Mouse (Mus musculus) erythroblast, embryonic 14.5 days (primary cell): ENCODE measurements around the gene Gm10974. TPM values are rescaled to one million over a fixed set of nuclear protein-coding genes. Genes with fewer than 3 reads are reported as not detected.

Experiments
- H3K27me3 ChIP-seq: 2 replicates; pipeline ENCODE4 v1.6.1; 2012; ENCODE audit warnings: inconsistent platforms; ENCODE audit not compliant: control insufficient read depth
- H3K36me3 ChIP-seq: 2 replicates; pipeline ENCODE4 v1.6.1; 2012; ENCODE audit warnings: mild to moderate bottlenecking, inconsistent platforms; ENCODE audit not compliant: control insufficient read depth
- H3K4me1 ChIP-seq: 2 replicates; pipeline ENCODE4 v1.6.1; 2012; ENCODE audit warnings: inconsistent platforms; ENCODE audit not compliant: control insufficient read depth
- H3K4me3 ChIP-seq: replicated peaks from 2 replicates; pipeline ENCODE3; 2012; ENCODE audit warnings: moderate library complexity, mild to moderate bottlenecking, inconsistent platforms
- H3K9me3 ChIP-seq: 2 replicates; pipeline ENCODE4 v1.6.1; 2012; ENCODE audit warnings: low read length, inconsistent platforms, mixed read lengths; ENCODE audit not compliant: control insufficient read depth
- GATA1 ChIP-seq: IDR thresholded peaks from 2 replicates; pipeline ENCODE4 v1.6.1; 2012; ENCODE audit warnings: low read length, inconsistent platforms, mixed read lengths
- TAL1 ChIP-seq: IDR thresholded peaks from 3 replicates; pipeline ENCODE4 v1.6.1; 2012; ENCODE audit warnings: low read length, inconsistent platforms, mixed read lengths
- polyA plus RNA-seq: library from polyadenylated mRNA; stranded (reverse); fragments of >175 nt; gene quantifications from 2 replicates; pipeline ENCODE4 v1.2.3, GENCODE M21; 2012

Gm10974 gene
- polyA plus RNA-seq, 1 experiment = not detected

GRCm38 (mm10) chr7:66336955-66337354, 28.8 kb upstream of the Gm10974 start:
- H3K4me1 ChIP-seq = peaks cover 5% of the 10 kb centered on the region
- TF ChIP-seq GATA1 (no peak), TAL1 (no peak)
- peaks cover 10% of the 10 kb centered on the region for H3K36me3 ChIP-seq
- H3K9me3 ChIP-seq = peaks cover 5% of the 10 kb centered on the region
- H3K4me3 ChIP-seq = no peak overlapping the region
- H3K27me3 ChIP-seq = no peaks in the 10 kb centered on the region

GRCm38 (mm10) chr7:66339625-66340024, 26.1 kb upstream of the Gm10974 start:
- no peak overlapping the region for H3K4me3 ChIP-seq
- H3K36me3 ChIP-seq = no peaks in the 10 kb centered on the region
- H3K27me3 ChIP-seq = no peaks in the 10 kb centered on the region
- H3K9me3 ChIP-seq = no peaks in the 10 kb centered on the region
- no peaks in the 10 kb centered on the region for H3K4me1 ChIP-seq
- no peak for TF ChIP-seq GATA1
- no peak for TF ChIP-seq TAL1

- Histone ChIP-seq H3K9me3 (no peaks in the 10 kb centered on the region), H3K4me3 (no peak overlapping the region), H3K27me3 (no peaks in the 10 kb centered on the region), H3K4me1 (no peaks in the 10 kb centered on the region), H3K36me3 (no peaks in the 10 kb centered on the region)
- TF ChIP-seq TAL1 (no peak), GATA1 (no peak)
Measured at GRCm38 (mm10) chr7:66340044-66340443, 25.7 kb upstream of the Gm10974 start.

GRCm38 (mm10) chr7:66342323-66342722, 23.4 kb upstream of the Gm10974 start:
- Histone ChIP-seq H3K9me3 (no peaks in the 10 kb centered on the region), H3K4me1 (no peaks in the 10 kb centered on the region), H3K36me3 (no peaks in the 10 kb centered on the region), H3K4me3 (no peak overlapping the region), H3K27me3 (no peaks in the 10 kb centered on the region)
- no peak for TF ChIP-seq TAL1
- TF ChIP-seq GATA1 = no peak

GRCm38 (mm10) chr7:66342831-66343230, 22.9 kb upstream of the Gm10974 start:
- H3K9me3 ChIP-seq = no peaks in the 10 kb centered on the region
- no peaks in the 10 kb centered on the region for H3K36me3 ChIP-seq
- no peaks in the 10 kb centered on the region for H3K27me3 ChIP-seq
- H3K4me1 ChIP-seq = no peaks in the 10 kb centered on the region
- TF ChIP-seq TAL1 = no peak
- TF ChIP-seq GATA1 = no peak
- H3K4me3 ChIP-seq = no peak overlapping the region

GRCm38 (mm10) chr7:66343307-66343706, 22.4 kb upstream of the Gm10974 start:
- Histone ChIP-seq H3K36me3 (no peaks in the 10 kb centered on the region), H3K9me3 (no peaks in the 10 kb centered on the region), H3K4me3 (no peak overlapping the region), H3K4me1 (no peaks in the 10 kb centered on the region), H3K27me3 (no peaks in the 10 kb centered on the region)
- TF ChIP-seq TAL1 (no peak), GATA1 (no peak)

- H3K36me3 ChIP-seq = no peaks in the 10 kb centered on the region
- H3K9me3 ChIP-seq = no peaks in the 10 kb centered on the region
- H3K27me3 ChIP-seq = no peaks in the 10 kb centered on the region
- H3K4me3 ChIP-seq = no peak overlapping the region
- H3K4me1 ChIP-seq = no peaks in the 10 kb centered on the region
- TF ChIP-seq TAL1 (no peak), GATA1 (no peak)
Measured at GRCm38 (mm10) chr7:66346959-66347663, 18.6 kb upstream of the Gm10974 start.

GRCm38 (mm10) chr7:66348588-66348987, 17.1 kb upstream of the Gm10974 start:
- Histone ChIP-seq H3K27me3 (no peaks in the 10 kb centered on the region), H3K4me3 (no peak overlapping the region), H3K4me1 (no peaks in the 10 kb centered on the region), H3K9me3 (no peaks in the 10 kb centered on the region), H3K36me3 (no peaks in the 10 kb centered on the region)
- TF ChIP-seq GATA1 (no peak), TAL1 (no peak)

- H3K4me1 ChIP-seq = no peaks in the 10 kb centered on the region
- no peaks in the 10 kb centered on the region for H3K9me3 ChIP-seq
- no peaks in the 10 kb centered on the region for H3K36me3 ChIP-seq
- TF ChIP-seq GATA1 (no peak), TAL1 (no peak)
- H3K27me3 ChIP-seq = no peaks in the 10 kb centered on the region
- H3K4me3 ChIP-seq = no peak overlapping the region
Measured at GRCm38 (mm10) chr7:66349670-66350069, 16.0 kb upstream of the Gm10974 start.

GRCm38 (mm10) chr7:66351074-66351473, 14.6 kb upstream of the Gm10974 start:
- peaks cover 4% of the 10 kb centered on the region for H3K4me1 ChIP-seq

More at GRCm38 (mm10) chr7:66351074-66351473, 14.6 kb upstream of the Gm10974 start:
- Histone ChIP-seq H3K4me3 (no peak overlapping the region), H3K9me3 (no peaks in the 10 kb centered on the region), H3K27me3 (no peaks in the 10 kb centered on the region), H3K36me3 (no peaks in the 10 kb centered on the region)
- TF ChIP-seq GATA1 = no peak
- TF ChIP-seq TAL1 = no peak
